Mouse (Mus musculus) cerebellum, adult 2 months (tissue): ENCODE results near the gene Kif17. TPM values are rescaled to one million over a fixed set of nuclear protein-coding genes. Genes with fewer than 3 reads are reported as not detected.

Experiments
- DNase-seq, 2 experiments: peaks; one replicate each; pipeline ENCODE4 v3.0.0; 2021
- H3K27ac ChIP-seq: fragments of 200-500 bp; 2 replicates; pipeline ENCODE4 v1.5.1; 2012; ENCODE audit warnings: low read length, control low read depth, inconsistent platforms; ENCODE audit not compliant: insufficient read depth
- H3K27me3 ChIP-seq: fragments of 200-500 bp; 2 replicates; pipeline ENCODE4 v1.6.1; 2012; ENCODE audit warnings: inconsistent platforms, mild to moderate bottlenecking, low read length, moderate library complexity; ENCODE audit not compliant: control insufficient read depth, insufficient read depth
- H3K4me1 ChIP-seq: fragments of 200-500 bp; 2 replicates; pipeline ENCODE4 v1.6.1; 2011; ENCODE audit warnings: low read length; ENCODE audit not compliant: control insufficient read depth, insufficient read depth
- H3K4me3 ChIP-seq: fragments of 200-500 bp; replicated peaks from 2 replicates; pipeline ENCODE3; 2011; ENCODE audit warnings: mild to moderate bottlenecking, low read depth, low read length, control low read depth; ENCODE audit not compliant: insufficient read depth
- CTCF ChIP-seq: fragments of 200-500 bp; IDR thresholded peaks from 2 replicates; pipeline ENCODE4 v1.5.1; 2011; ENCODE audit warnings: low read depth, mild to moderate bottlenecking, control low read depth, low read length, moderate library complexity, borderline replicate concordance; ENCODE audit not compliant: insufficient read depth
- POLR2A ChIP-seq: fragments of 200-500 bp; IDR thresholded peaks from 2 replicates; pipeline ENCODE4 v1.6.1; 2011; ENCODE audit warnings: low read length, control low read depth, borderline replicate concordance; ENCODE audit not compliant: insufficient read depth
- WGBS: fragments of 180-500 bp; shearing (Covaris S2); methylation state at CpG from one replicate; pipeline ENCODE4 v1.1.7; 2018; 5-methylcytosine and 5-hydroxymethylcytosine counted together
- polyA plus RNA-seq: library from polyadenylated mRNA; depleted of rRNA; stranded (reverse); fragments of >200 nt; gene quantifications from 2 replicates; pipeline ENCODE4 v1.2.3, GENCODE M21; 2012; rRNA removed

The Kif17 gene
- polyA plus RNA-seq = 12.2 and 12.7 TPM in 2 replicates

DNA sequence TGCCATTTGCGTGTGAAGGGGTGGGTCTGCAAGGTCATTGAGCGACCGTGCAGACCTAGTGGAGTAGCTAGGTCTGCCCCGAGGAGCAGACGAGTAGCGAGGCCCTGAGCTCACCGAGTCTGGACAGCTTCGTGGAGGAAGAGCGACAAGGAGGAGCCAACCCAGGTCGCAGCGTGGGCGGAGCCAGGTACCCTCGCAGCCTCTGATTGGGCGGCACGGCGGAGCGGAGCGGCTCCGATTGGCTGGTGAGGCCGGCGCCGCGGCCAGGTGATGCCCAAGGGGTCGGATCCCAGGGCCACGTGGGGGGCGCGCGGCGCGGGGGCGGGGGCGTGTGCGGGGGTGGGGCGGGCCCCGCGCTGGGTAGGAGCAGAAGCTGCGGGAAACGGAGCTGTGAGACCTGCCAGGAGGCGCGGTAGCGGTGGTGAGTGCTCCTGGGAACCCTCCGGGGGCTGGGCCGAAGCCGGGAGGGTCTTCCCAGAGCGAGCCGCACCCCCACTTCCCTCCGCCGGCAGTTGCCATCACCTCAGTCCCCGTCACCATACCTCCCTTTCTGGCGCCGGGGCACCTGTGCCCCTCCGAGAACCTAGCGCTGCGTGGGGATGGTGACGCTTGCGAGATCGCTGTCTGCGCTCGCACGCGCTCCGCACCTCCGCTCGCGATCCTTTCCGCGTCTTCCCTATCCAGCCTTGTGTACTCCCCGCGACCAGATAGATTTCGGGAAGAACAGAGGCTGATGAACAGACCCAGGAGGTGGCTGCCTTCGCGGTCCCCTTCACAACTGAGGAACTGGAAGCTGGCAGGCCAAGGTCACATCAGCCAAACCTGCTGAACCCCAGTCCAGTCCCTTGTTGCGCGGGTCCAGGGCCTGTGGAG is at the start of gene Kif17, which contains the start of gene Sh2d5:
Gene Kif17 (plus strand): TSS at position 348 of the 873 bp plus-strand sequence.
Gene Sh2d5 (plus strand): TSS at position 316 of the 873 bp plus-strand sequence.
- TF ChIP-seq POLR2A = peak; percentile 98
- no peak for TF ChIP-seq CTCF
- Histone ChIP-seq H3K4me3 (peak within 1 kb of the TSS; percentile 92), H3K27ac (peak within 1 kb of the TSS; percentile 63), H3K27me3 (no peaks in the 10 kb centered on the region), H3K4me1 (peaks cover 13% of the 10 kb centered on the region)
- DNase-seq = peak; percentile 97
- WGBS = under 1% methylated on average over 66 of the region's 74 CpGs

DNA sequence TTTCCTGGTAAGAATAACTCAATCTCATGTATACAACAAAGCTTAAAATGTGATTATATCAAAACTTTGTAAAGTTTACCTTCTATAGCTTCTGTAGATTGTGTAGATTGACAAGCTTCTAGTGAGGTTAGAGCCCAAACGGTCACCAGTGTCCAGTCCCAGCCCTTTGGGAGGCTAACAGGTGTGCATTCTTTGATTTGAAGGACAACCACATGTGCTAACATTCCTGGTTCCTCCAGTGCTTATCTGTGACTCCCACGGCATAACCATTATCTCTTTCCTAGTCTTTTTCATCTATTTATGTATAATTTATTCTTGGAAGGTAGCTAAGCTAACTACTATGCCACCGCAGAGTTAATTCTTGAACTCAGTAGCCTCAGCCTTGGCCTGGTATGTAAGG is 49.5 kb upstream of the Kif17 start:
- TF ChIP-seq CTCF (no peak), POLR2A (no peak)
- H3K4me3 ChIP-seq = no peak overlapping the region

DNA sequence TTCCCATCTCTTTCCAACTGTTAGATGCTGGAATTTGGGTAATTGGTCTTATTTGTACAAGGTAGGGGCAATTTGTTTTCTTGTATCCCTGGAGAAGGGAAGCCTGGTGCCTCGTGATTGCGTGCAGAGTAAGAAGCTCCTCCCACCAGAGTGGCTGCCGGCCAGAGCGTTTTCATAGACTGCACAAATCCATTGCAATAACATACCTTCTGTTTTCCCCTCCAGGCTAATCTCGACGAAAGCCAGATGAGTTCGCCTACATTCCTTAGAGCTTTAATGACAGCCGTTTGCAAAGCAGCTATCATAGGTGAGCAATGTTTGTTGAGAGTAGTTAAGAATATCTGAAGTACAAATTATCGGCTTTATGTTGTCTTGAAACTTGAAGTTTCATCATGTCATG is 48.5 kb upstream of the Kif17 start:
- H3K27ac ChIP-seq = no peak overlapping the region
- no peak overlapping the region for H3K4me3 ChIP-seq
- DNase-seq = no peak
- WGBS = 78% methylated on average over 9 of the region's 9 CpGs
- no peaks in the 10 kb centered on the region for H3K27me3 ChIP-seq
- H3K4me1 ChIP-seq = no peaks in the 10 kb centered on the region
- no peak for TF ChIP-seq POLR2A
- no peak for TF ChIP-seq CTCF

More for the DNA sequence above, 49.5 kb upstream of the Kif17 start:
- Histone ChIP-seq H3K4me1 (no peaks in the 10 kb centered on the region), H3K27me3 (no peaks in the 10 kb centered on the region), H3K27ac (no peak overlapping the region)
- 93% methylated on average over 3 of the region's 3 CpGs for WGBS
- no peak for DNase-seq

- 84% methylated on average over 5 of the region's 5 CpGs for WGBS
- no peak overlapping the region for H3K4me3 ChIP-seq
- TF ChIP-seq POLR2A = no peak
- no peak for TF ChIP-seq CTCF
Observed at GRCm38 (mm10) chr4:138210116-138210515, 40.1 kb upstream of the Kif17 start.

DNA sequence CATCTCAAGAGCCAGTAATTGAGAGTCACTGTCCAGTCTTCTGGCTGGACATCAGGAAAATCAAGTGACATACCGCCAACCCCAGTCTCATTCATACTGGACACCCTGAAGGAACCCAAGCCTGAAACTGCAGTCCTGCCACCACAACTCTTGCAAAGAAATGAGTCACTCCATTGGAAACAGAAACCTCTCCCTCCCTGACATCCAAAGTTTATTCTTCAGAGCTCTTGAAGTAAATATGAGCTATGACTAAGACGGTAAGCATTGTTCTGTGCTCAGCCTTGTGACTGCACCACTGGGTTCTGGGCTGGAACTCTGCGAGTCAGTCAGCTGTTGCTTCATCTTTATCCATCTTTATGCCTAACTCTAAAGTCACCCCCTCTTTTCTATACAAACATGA is 36.4 kb upstream of the Kif17 start:
- Histone ChIP-seq H3K4me3 (no peak overlapping the region), H3K27ac (no peak overlapping the region), H3K27me3 (no peaks in the 10 kb centered on the region), H3K4me1 (peaks cover 3% of the 10 kb centered on the region; the same call in 1 of the 2 replicates)
- DNase-seq = no peak
- TF ChIP-seq POLR2A = no peak
- no peak for TF ChIP-seq CTCF
- WGBS = 71% methylated on average over 3 of the region's 3 CpGs

More at GRCm38 (mm10) chr4:138210116-138210515, 40.1 kb upstream of the Kif17 start:
- Histone ChIP-seq H3K27me3 (no peaks in the 10 kb centered on the region), H3K27ac (no peak overlapping the region), H3K4me1 (no peaks in the 10 kb centered on the region)
- DNase-seq = no peak

DNA sequence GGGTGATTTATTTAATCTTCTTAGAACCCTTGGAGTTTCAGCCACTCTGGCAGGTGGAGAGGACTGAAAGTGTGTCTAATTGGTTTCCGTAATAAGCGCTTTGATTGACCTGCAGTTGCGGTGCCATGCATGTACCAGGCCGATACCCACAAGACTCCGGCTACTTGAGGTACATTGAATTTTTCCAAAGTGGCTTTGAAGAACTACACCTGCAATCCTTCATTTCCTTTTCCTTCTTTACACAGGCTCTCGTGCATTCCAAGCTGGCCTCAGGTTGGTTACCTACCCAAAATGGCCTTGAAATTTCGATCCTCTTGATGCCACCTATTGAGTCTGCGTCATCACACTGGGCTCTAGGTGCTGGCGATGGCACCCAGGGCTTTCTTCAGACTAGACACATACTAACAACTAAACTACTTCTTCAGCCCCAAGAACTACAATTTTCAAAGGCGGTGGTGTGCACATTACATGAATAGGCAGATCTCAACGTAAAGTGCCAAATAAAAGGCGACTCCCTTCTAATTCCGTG is 34.5 kb upstream of the Kif17 start:
- DNase-seq = no peak
- Histone ChIP-seq H3K27me3 (no peaks in the 10 kb centered on the region), H3K4me1 (peaks cover 9% of the 10 kb centered on the region), H3K27ac (peak overlapping the region; percentile 85), H3K4me3 (peak overlapping the region; percentile 96)
- WGBS = 36% methylated on average over 13 of the region's 13 CpGs
- TF ChIP-seq CTCF = no peak
- no peak for TF ChIP-seq POLR2A

DNA sequence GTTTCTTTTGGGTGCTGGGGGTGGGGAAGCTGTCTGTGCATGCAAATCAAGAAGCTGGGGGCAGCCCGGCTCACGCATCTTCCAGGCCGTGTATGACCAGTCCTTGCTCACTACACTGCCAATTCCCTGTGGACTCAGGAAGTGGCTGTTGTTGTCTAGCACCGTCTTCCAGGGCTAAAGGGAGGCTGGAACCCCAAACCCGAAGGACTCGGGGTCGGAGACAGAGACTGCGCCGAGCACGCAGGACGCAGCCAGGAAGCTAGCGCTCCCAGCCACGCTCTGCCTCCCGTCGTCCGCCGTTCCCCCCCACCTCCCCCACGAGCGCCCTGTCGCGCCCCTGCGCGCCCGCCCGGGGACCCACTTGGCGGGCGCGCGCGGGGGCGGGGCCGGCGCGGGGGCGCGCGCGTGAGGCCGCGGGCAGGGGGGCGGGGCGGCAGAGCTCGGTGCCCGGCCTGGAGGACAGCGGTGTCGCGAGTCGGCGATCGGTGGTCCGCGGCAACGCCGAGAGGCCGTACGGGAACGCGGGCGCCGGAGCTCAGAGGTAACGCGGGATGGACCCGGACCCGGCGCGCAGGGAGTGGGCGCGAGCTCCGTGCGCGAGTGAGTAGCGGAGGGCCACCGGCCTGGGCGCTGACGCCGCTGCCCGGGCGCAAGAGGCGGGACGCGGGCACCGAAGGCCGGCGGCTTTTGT is 33.9 kb upstream of the Kif17 start, which contains the start of gene Hp1bp3:
Gene Hp1bp3 (plus strand): TSS at position 97 of the 691 bp plus-strand sequence.
- Histone ChIP-seq H3K27ac (peak within 1 kb of the TSS; percentile 98), H3K27me3 (no peaks in the 10 kb centered on the region), H3K4me1 (peaks cover 9% of the 10 kb centered on the region), H3K4me3 (peak within 1 kb of the TSS; percentile 96)
- WGBS = under 1% methylated on average over 80 of the region's 84 CpGs
- peak; percentile 71 for TF ChIP-seq POLR2A
- no peak for TF ChIP-seq CTCF
- DNase-seq = peak; percentile 77 to 86
